In the genomic region with DNA sequence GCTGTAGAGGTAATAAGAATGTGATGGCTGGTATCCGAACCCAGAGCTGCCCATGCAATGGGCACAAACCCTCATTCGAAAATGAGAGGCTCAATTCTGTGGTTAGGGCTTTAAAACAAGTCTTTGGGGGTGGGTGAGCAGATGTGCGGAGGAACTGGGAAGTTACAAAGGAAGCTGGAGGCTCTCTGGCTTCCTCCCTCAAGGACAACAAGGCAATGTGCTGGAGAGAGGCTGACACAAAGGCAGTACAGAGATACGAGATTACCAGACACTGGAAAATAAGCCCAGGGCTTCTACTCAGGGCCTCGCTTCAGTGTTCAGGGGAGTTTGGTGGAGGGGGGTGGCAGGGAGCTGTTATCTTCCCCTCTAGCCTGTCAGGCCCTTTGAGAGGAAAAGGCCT, we compare ENCODE assay signal across 7 mouse cellular contexts. TPM values are rescaled to one million over a fixed set of nuclear protein-coding genes. Genes with fewer than 3 reads are reported as not detected.
DNase-seq lines count a peak whose midpoint lies in the region; ATAC-seq and TF ChIP-seq lines count a peak whose summit lies in the region.

No protein-coding gene starts in this region.

- H3K9ac ChIP-seq in ES-Bruce4 (ENCODE audit: low read depth, poor library complexity, severe bottlenecking): 0 out of 2 replicates have a peak overlapping the region, but pooled peaks have one; percentile 97
- H3K9ac ChIP-seq in forebrain, embryonic 13.5 days: no peak overlapping the region
- H3K9ac ChIP-seq in hindbrain, embryonic 11.5 days (ENCODE audit: low read depth, low read length): peak overlapping the region; percentile 15; the same call in 1 of the 2 replicates
- H3K9ac ChIP-seq in midbrain, embryonic 11.5 days (ENCODE audit: low read length): peak overlapping the region; percentile 16; the same call in 1 of the 2 replicates

- H3K9me3 ChIP-seq in ES-Bruce4 (replicated peaks; ENCODE audit: control insufficient read depth, insufficient read depth, low read length, poor library complexity, severe bottlenecking): no peaks in the 10 kb centered on the region
- no peaks in the 10 kb centered on the region for H3K9me3 ChIP-seq in forebrain, embryonic 13.5 days (replicated peaks)
- no peaks in the 10 kb centered on the region for H3K9me3 ChIP-seq in hindbrain, embryonic 11.5 days (ENCODE audit: control insufficient read depth, low read length)
- H3K9me3 ChIP-seq in midbrain, embryonic 11.5 days (ENCODE audit: control insufficient read depth, low read length): no peaks in the 10 kb centered on the region

- peak overlapping the region; percentile 95 for H3K4me2 ChIP-seq in forebrain, embryonic 13.5 days
- no peak overlapping the region for H3K4me2 ChIP-seq in hindbrain, embryonic 11.5 days (replicated peaks; ENCODE audit: low read depth, low read length)
- H3K4me2 ChIP-seq in midbrain, embryonic 11.5 days: peak overlapping the region; percentile 66; the same call in 1 of the 2 replicates

- TF ChIP-seq POLR2A in ES-Bruce4 (IDR thresholded peaks at IDR 0.05; ENCODE audit: insufficient read depth, low read length): no peak

- H3K4me3 ChIP-seq in ES-Bruce4 (ENCODE audit: low read depth, low read length): no peak overlapping the region
- H3K4me3 ChIP-seq in forebrain, embryonic 13.5 days: no peak overlapping the region
- H3K4me3 ChIP-seq in hindbrain, embryonic 11.5 days (ENCODE audit: low read depth, low read length): no peak overlapping the region
- peak overlapping the region; percentile 95; the same call in 1 of the 2 replicates for H3K4me3 ChIP-seq in midbrain, embryonic 11.5 days (ENCODE audit: low read depth, low read length)

- no peak overlapping the region for H3K27ac ChIP-seq in ES-Bruce4 (ENCODE audit: insufficient read depth, low read length)
- peak overlapping the region; percentile 99 for H3K27ac ChIP-seq in forebrain, embryonic 13.5 days
- 0 out of 2 replicates have a peak overlapping the region, but pooled peaks have one; percentile 99 for H3K27ac ChIP-seq in hindbrain, embryonic 11.5 days (ENCODE audit: low read depth, low read length)
- 0 out of 2 replicates have a peak overlapping the region, but pooled peaks have one; percentile 14 for H3K27ac ChIP-seq in midbrain, embryonic 11.5 days (ENCODE audit: low read depth, low read length)

- TF ChIP-seq CTCF in ES-Bruce4 (IDR thresholded peaks at IDR 0.05; ENCODE audit: low read depth, low read length): no peak

- DNase-seq in adrenal gland, postnatal 10 days: peak; percentile 39
- DNase-seq in hindbrain, embryonic 11.5 days (ENCODE audit: low spot score): peak; percentile 19
- peak; percentile 34 to 42 for DNase-seq in left cerebral cortex, postnatal 10 days (ENCODE audit: extremely low spot score in 1 of 2, low spot score in 2 of 2)
- no peak for DNase-seq in midbrain, embryonic 11.5 days (ENCODE audit: low spot score, missing footprints)
- DNase-seq in thymus, postnatal 0 days (ENCODE audit: low spot score): peak; percentile 26

- WGBS in forebrain, embryonic 13.5 days: 49% methylated on average over 5 of the region's 5 CpGs
- WGBS in hindbrain, embryonic 11.5 days: 51% methylated on average over 5 of the region's 5 CpGs
- WGBS in midbrain, embryonic 11.5 days: 48% methylated on average over 5 of the region's 5 CpGs

- no peak for TF ChIP-seq EP300 in ES-Bruce4 (IDR thresholded peaks at IDR 0.05; ENCODE audit: insufficient read depth, low read depth, low read length)

- intact Hi-C loops in left cerebral cortex, postnatal 10 days (cut with DNase I): loop anchor here (5.0 kb wide), 3 partner anchors 63 to 248 kb away; no protein-coding TSS in a partner anchor

- H3K27me3 ChIP-seq in ES-Bruce4 (ENCODE audit: control insufficient read depth, insufficient read depth, low read length, poor library complexity, severe bottlenecking): no peaks in the 10 kb centered on the region; the same call in 1 of the 2 replicates
- no peaks in the 10 kb centered on the region for H3K27me3 ChIP-seq in forebrain, embryonic 13.5 days
- H3K27me3 ChIP-seq in hindbrain, embryonic 11.5 days (ENCODE audit: control insufficient read depth, insufficient read depth, low read length): no peaks in the 10 kb centered on the region
- no peaks in the 10 kb centered on the region for H3K27me3 ChIP-seq in midbrain, embryonic 11.5 days (ENCODE audit: control insufficient read depth, insufficient read depth, low read length)

- no peak for ATAC-seq in forebrain, embryonic 13.5 days
- ATAC-seq in hindbrain, embryonic 11.5 days (ENCODE audit: low FRiP score): no peak
- ATAC-seq in midbrain, embryonic 11.5 days (ENCODE audit: low FRiP score): no peak

- no peaks in the 10 kb centered on the region for H3K36me3 ChIP-seq in ES-Bruce4 (ENCODE audit: control insufficient read depth, insufficient read depth, low read length, poor library complexity, severe bottlenecking)
- no peaks in the 10 kb centered on the region for H3K36me3 ChIP-seq in forebrain, embryonic 13.5 days (ENCODE audit: poor library complexity, severe bottlenecking)
- no peaks in the 10 kb centered on the region for H3K36me3 ChIP-seq in hindbrain, embryonic 11.5 days (ENCODE audit: control insufficient read depth, insufficient read depth, low read length)
- no peaks in the 10 kb centered on the region for H3K36me3 ChIP-seq in midbrain, embryonic 11.5 days (ENCODE audit: control insufficient read depth, insufficient read depth, low read length)

- no peaks in the 10 kb centered on the region for H3K4me1 ChIP-seq in ES-Bruce4 (ENCODE audit: control insufficient read depth, insufficient read depth, low read length)
- H3K4me1 ChIP-seq in forebrain, embryonic 13.5 days: peaks cover 25% of the 10 kb centered on the region
- no peaks in the 10 kb centered on the region; the same call in 1 of the 2 replicates for H3K4me1 ChIP-seq in hindbrain, embryonic 11.5 days (replicated peaks; ENCODE audit: control insufficient read depth, insufficient read depth, low read length)
- H3K4me1 ChIP-seq in midbrain, embryonic 11.5 days (ENCODE audit: control insufficient read depth, insufficient read depth, low read length): peaks cover 7% of the 10 kb centered on the region; the same call in 1 of the 2 replicates

RNA-seq across cellular contexts. Expression of a gene that starts 1.3 kb away (rescaled TPM):
- polyA plus RNA-seq in ES-Bruce4 (2011; ENCODE audit: insufficient read depth, insufficient read length, low read depth, missing spikeins): 29.5 and 31.6 TPM in 2 replicates
- total RNA-seq in adrenal gland, postnatal 10 days (2021): 10 to 100 TPM; 65.0 to 81.0 TPM
- 26.0 and 32.2 TPM in 2 replicates for polyA plus RNA-seq in forebrain, embryonic 13.5 days (2015; fragmentation: Nextera tagmentation; extraction: Ambion mirVana)
- 29.3 and 32.3 TPM in 2 replicates for polyA plus RNA-seq in hindbrain, embryonic 11.5 days (2014; fragmentation: Nextera tagmentation; extraction: Ambion mirVana)
- 100 to 1,000 TPM; 146 to 147 TPM for total RNA-seq in left cerebral cortex, postnatal 10 days (2021)
- polyA plus RNA-seq in midbrain, embryonic 11.5 days (2014; fragmentation: Nextera tagmentation; extraction: Ambion mirVana): 24.1 and 28.9 TPM in 2 replicates
- 62.3 and 64.9 TPM in 2 replicates for polyA plus RNA-seq in thymus, postnatal 0 days (2015; fragmentation: Nextera tagmentation; extraction: Ambion mirVana)
